Mouse (Mus musculus) NIH3T3 (cell line): ENCODE measurements around the gene Rnf152.

Source experiments
- DNase-seq: peaks from one replicate; pipeline ENCODE4 v3.0.0-alpha.2; 2012; ENCODE audit warnings: low read depth

The Rnf152 gene

DNA sequence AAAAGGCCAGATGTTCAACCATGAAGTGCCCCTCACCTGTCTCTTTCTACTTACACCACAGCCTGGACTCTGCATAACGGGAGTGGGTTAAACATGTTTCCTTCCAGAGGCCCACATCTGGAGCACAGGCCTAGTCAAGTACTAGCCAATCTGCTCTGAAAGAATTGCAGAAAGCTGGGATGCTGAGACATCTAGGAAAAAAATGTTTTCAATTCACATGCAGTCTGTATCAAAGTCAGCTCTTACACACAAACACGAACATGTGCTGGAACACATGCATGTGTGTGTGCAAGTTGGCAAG lies 44.0 kb downstream of the Rnf152 start:
- DNase-seq: no peak

DNA sequence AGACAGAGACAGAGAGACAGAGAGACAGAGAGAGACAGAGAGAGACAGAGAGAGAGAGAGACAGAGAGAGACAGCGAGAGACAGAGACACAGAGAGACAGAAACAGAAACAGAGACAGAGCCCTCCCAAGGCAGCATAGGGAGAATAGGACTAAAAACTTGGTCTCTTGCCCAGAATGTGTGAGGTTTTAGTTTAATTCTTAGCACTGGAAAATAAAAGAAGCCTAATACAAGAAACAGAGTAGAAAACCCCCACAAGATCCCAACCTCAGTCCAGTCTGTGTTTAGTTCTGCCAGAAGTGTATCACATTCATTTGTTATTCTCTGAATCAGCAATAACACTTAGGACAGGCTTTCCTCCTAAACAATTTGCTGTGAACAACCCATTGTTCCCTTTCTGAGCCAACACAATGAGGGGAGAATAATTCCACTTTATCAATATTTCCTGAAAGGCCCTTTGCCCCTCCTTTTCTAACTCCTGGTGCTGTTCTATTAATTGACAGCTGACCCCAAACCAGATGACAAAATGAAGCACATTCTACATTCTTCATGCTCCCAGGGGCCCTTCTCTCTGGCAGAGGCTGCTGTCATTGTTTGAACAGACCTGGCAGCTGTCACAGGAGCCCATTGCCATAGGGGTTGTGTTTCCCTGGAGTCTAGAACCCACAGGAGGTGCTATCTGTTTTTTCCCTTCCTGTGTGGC lies 44.5 kb downstream of the Rnf152 start:
- DNase-seq: no peak

DNA sequence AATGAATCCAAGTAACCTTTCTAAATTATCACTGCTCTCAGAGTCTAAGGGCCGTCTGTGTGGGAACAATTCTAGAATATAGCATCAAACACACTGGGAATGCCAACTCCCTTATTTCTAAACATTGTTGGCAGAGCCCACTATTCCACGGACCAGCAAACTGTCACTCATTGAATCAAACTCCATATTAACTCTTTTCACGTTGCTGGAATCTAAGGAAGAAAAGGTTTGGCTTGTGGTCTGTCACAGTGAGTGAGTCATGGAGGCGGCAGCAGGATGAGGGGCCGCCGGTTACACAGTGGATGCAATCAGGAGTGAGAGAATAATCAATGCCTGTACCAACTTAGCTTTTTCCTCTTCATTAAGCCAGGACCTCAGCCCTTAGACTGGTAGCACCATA lies 54.3 kb downstream of the Rnf152 start:
- no peak for DNase-seq

GRCm38 (mm10) chr1:105301764-105302163 lies 54.7 kb downstream of the Rnf152 start:
- DNase-seq: no peak

DNA sequence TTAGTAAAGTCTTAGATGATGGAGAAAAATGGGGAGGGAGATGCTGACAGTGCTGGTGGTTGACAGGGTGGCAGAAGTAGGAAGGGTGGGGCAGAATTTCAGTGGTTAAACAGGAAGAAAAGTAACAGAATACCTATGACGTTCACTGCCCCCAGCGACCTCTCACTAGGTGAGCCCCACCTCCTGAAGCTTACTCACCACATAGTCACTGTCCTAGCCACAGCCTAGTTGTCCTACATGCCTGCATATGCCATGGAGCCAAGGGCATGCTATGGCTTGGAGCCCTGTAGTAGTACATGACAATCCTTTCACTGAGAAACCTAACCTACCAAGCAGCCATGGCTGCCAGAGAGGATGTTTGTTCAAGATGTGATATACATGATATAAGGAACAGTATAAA lies 64.7 kb downstream of the Rnf152 start:
- DNase-seq: no peak

- DNase-seq: no peak
Measured at GRCm38 (mm10) chr1:105287536-105287935, 69.0 kb downstream of the Rnf152 start.

GRCm38 (mm10) chr1:105286906-105287305 lies 69.6 kb downstream of the Rnf152 start:
- no peak for DNase-seq

DNA sequence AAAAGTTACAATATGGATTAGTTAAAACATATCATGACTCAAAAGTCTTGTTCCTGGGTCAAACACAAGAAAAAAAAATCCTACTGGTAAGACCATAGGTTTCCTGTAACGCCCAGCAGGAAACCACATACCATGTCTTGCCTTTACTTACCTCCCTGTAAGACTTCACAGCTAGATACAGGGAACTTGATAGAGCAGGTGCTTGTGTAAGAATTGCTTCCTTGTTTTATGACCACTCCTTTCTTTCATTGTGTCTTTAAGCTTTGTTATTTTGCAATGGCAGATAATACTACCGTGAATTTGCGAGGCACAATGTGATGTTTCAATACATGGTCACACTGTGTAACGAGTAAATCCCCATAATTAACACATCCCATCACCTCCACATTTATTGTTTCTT lies 71.5 kb downstream of the Rnf152 start:
- no peak for DNase-seq

DNA sequence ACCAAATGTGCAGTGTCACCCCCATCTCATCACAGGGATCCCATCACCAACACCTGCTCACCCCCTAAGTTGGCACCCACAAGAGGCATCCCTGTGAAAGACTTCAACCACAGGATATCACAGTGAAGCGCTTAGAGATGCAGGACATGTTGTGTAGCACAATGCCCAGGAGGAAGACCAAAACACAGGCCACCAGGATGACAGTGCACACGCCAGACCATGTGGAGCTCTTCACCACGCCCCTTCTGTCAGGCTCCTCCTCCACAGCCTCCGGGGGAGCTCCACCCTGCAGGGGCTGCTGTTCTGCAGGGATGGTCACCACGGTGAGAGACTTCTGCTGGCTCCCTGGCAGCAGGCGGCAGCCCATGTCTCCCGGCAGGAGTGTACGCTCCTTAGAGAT lies 72.4 kb downstream of the Rnf152 start:
- DNase-seq: no peak

DNA sequence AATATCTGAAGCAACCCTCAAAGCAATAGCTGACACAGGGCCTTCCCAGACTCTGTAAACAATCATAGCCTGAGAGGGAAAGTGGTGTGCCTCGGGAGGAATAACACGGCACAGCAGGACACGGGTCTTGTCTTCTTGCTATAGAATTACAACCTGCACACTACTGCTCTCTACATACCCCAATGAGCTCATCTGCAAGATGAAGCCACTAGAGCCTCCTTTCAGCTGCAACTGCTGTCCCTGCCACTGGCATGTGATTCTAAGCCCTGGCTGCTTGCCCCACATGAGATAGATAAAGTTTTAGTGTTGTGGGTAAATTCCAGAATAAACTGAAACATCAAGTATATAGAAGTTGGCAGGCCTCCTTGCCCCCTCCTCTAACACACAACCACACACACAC lies 75.2 kb downstream of the Rnf152 start:
- no peak for DNase-seq

- no peak for DNase-seq
Measured at GRCm38 (mm10) chr1:105280160-105280559, 76.3 kb downstream of the Rnf152 start.

GRCm38 (mm10) chr1:105274500-105275194 lies 81.9 kb downstream of the Rnf152 start:
- DNase-seq: no peak

DNA sequence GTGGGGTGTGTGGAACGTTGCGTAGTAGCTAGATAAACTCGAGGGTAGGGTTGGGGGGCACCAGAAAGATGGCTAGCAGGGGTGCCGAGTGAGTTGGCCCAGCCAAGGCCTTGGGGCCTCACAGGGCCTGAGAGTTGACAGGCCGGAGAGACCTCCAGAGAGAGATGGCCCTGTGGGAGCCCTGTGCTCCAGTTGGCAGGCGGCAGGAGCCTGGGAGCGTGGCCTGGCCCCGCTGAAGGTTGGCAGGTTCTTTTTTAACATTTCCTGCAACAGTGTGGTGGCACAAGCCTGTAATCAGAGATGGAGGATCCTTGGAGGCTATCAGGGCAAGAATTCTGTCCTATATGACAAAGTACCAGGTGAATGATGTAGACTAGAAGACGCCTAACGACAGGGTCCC lies 85.4 kb downstream of the Rnf152 start:
- no peak for DNase-seq

DNA sequence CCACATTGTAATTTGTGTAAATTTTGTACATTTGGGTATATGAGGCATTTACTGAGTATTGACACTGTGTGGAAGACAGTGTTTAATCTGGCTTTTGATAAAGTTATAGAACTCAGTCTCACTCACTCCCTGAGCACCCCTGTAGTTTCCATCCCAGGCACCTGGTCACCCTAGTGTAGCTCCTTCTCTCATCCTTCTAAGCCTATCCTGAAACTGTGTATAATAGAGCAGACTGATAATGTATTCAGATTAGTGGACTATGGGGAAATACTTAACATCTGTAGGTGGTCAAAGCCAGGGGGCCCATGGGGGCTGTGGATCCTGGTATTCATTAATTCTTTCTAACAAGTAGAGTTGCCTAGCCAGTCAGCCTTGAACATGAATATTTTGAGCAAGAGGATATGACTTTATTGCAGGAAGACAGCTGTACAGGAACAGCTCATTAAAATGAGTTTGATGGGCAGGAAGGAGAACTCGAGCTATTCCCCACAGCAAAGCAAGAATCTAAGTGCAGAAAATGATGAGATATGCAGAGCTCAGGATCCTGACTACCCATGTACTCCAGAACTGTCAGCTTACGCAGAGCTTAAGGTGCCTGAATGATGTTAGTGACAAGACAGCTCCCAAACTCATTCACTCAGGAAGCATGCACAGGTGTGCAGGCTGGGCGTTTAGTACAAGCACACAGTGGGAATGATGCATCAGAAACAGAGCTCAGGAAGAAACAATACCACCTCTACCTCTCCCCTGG lies 93.1 kb downstream of the Rnf152 start:
- DNase-seq: no peak

DNA sequence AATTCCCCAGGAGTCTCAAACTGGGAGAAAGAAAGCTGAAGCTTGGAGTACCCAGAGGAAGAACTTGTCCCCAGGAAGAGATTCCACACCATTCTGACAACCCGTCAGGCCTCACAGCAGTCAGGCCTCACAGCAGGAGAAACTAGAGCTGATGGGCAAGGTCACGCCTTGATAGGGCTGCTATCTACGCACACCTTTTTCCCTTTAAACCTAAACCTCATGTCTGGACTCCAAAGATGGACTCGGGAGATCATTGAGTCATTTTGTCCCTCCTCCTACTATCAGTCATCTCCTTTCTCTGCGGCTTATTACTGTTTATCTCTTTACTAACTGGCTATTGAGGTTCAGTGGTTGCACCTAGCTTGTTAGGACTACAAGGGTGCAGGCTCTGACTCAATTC lies 96.3 kb downstream of the Rnf152 start:
- DNase-seq: no peak

DNA sequence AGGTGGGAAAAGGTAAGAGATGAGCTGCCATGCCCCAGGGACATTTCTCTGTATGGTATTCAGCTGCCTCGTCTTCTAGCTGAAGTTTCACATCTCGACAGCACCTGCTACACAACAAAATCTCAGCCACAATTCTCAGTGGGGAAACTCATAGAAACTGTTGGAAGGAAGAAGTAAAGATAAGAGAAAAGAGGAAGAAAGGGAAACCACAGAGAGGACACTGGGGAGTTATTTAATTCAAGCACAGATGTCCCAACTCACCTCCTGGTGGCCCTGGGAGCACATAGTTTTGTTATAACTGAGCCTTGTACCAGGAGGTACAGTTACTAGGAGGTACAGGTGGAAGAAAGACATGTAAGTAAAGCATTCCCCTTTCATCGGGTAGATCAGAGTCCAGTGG lies 99.3 kb downstream of the Rnf152 start:
- no peak for DNase-seq

DNA sequence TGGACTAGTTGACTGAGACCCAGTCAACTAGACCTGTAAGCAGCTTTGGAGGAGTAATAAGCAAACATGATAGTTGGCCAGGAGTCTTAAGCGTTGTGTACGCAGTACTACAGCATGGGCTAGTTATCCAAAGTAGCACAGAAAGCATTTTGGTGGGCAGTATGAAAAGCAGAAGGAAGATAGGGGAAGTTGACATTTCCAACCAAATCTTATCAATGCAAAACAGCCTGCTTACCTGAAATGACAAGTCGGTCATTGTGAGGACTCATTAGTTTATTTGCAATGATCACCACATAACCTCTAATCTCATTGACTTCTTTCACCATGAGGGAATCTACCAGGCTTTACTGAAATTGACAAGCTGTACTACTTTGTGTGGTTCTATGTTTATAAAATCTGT lies 107.3 kb downstream of the Rnf152 start:
- no peak for DNase-seq

- no peak for DNase-seq
Measured at GRCm38 (mm10) chr1:105246651-105247050, 109.9 kb downstream of the Rnf152 start.

DNA sequence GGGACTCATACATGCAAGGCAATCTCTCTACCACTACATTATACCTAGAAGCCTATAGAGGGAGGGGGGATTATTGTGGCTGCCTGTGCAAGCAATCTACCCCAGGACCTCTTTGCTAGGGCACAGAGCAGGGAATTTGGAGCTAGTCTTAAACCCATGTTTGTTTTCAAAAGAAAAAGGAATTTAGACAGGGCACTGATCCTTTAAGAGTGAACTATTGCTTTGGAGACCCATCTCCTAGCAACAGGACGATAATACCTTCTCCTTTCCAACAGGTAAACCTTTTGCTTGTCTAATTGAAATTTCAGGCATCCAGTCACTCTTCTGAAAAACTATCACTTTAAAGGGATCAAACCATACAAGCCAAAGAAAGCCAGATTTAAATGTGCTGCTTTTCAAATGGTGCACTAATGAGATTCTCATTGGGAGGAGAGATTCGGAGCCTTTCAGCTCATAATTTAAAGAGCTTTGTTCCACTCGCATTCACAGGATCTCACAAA lies 110.4 kb downstream of the Rnf152 start:
- DNase-seq: no peak

DNA sequence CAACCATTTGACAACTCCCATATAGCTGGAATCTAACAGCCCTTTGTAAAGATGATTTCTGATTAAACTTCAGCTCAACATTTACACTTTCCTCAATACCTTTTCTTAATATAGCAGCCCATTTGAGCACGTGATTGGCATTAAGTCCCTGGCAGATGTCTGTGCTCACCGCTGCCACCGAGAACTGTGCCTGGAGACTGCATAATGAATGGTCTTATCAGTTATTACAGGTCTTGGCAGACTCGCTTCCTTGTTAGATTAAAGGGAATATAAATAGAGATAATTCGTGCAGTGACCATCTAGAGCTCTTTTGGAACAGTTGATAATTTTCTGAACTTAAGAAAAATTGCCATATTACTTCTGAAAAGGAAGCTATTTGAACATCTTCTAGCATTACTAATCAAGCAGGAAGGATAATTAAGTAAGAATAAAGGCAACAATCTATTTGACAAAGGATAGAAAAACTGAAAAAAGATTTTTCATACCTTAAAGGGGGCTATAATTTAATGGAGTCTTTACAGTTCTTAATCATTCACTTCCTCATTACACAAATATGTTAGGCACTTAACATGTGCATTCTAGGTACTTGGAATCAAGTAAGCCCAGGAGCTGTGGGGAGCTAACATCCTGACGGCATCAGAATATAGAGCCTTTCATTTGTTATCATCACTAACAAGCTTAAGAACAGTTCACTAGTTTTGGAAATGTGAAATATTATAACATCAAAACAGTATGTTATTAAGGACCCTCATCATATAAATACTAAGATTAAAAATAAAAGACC lies 113.0 kb downstream of the Rnf152 start:
- no peak for DNase-seq

DNA sequence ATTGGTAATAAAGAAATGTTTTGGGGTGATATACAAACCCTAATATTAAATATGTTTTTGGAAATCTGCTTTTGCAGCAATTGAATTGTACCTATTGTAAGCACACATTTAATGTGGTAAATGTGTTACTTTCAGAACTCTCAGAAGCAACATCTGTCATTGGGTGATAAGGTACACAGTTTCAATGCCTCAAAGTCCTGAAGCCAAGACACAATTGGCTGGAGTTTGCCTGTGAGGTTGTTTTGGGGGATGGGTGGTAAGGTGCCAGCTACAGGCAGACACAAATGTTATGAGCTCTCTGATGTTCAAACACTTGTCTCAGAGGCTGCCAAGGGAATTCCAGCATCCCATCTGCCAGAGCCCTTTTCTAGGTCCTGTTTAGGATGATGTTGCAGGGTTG lies 116.3 kb downstream of the Rnf152 start:
- DNase-seq: no peak
